Mouse (Mus musculus) B cell, adult 62 days (primary cell): ENCODE results near the gene Gm9195. TPM values are rescaled to one million over a fixed set of nuclear protein-coding genes. Genes with fewer than 3 reads are reported as not detected.

ENCODE experiments used
- total RNA-seq: library from RNA; stranded (reverse); gene quantifications from 4 replicates; pipeline ENCODE4 v1.2.4, GENCODE M21; 2023

Gm9195 gene
- total RNA-seq: not detected in 4 replicates

GRCm38 (mm10) chr14:72491738-72492137 is at the start of gene Gm9195:
Gene Gm9195, minus strand, starts transcription at chr14:72491838.

Other genes starting within 250 kb of the Gm9195 start
- gene Fndc3a, start 218.2 kb upstream of the Gm9195 start, total RNA-seq: 76.3 to 87.1 TPM (median 80.8 TPM) in 4 replicates